Mouse (Mus musculus) hematopoietic stem cell, adult 5-6 weeks (primary cell): ENCODE data around the gene Prickle4. TPM values are rescaled to one million over a fixed set of nuclear protein-coding genes. Genes with fewer than 3 reads are reported as not detected.

Source experiments
- ATAC-seq, 2 experiments: fragments of 125-278 bp in 1 of 2; replicated peaks in 1 of 2; 2 replicates each; pipeline ENCODE4 v1.8.0; 2016 to 2017; ENCODE audit warnings: inconsistent platforms in 2 of 2, mild to moderate bottlenecking in 2 of 2, moderate number of reproducible peaks in 2 of 2, low read depth in 1 of 2, moderate TSS enrichment in 1 of 2; ENCODE audit not compliant: low FRiP score in 2 of 2, poor library complexity in 2 of 2, severe bottlenecking in 2 of 2, insufficient read depth in 1 of 2, low TSS enrichment in 1 of 2
- total RNA-seq: library from RNA; stranded (forward); fragments of 172-1452, 232-1000 nt; gene quantifications from 2 replicates; pipeline ENCODE4 v1.2.3, GENCODE M21; 2017

Prickle4 gene
- total RNA-seq, 1 experiment from 2014 or later, result 3.7 TPM

DNA sequence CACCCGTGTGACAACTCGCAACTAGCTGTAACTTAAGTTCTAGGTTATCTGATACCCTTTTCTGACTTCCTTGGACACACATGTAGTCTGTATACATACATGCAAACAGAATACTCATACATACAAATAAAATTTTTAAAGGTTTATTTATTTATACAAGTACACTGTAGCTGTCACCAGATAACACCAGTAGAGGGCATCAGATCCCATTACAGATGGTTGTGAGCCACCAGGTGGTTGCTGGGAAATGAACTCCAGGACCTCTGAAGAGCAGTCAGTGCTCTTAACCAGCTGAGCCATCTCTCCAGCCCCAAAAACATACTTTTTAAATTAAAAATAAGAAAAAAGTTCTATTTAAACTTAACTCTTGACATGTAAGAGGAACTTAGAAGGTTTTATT is 51.5 kb downstream of the Prickle4 start:
- no peak for ATAC-seq

Other genes starting within 250 kb of the Prickle4 start
- gene Taf8, start 192.4 kb downstream of the Prickle4 start, total RNA-seq, result 55.6 and 73.2 TPM in 2 replicates
- 58.9 and 80.2 TPM in 2 replicates for gene Ccnd3, start 189.7 kb downstream of the Prickle4 start, total RNA-seq
- 6.9 and 12.1 TPM in 2 replicates for gene Bysl, start 83.2 kb downstream of the Prickle4 start, total RNA-seq
- gene Med20, start 83.2 kb downstream of the Prickle4 start, total RNA-seq, result 18.0 and 33.5 TPM in 2 replicates
- gene Gm20517, start 83.1 kb downstream of the Prickle4 start, total RNA-seq, result 3.1 and 7.0 TPM in 2 replicates
- 5.4 and 8.3 TPM in 2 replicates for gene Usp49, start 64.0 kb downstream of the Prickle4 start, total RNA-seq
- gene Tomm6, start 6.3 kb downstream of the Prickle4 start, total RNA-seq, result 23.4 and 49.8 TPM in 2 replicates
- gene Frs3, start 5.7 kb downstream of the Prickle4 start, total RNA-seq, result 1.4 TPM in 2 replicates
- not detected in 2 replicates for gene Gm21981, start 281 bp downstream of the Prickle4 start, total RNA-seq
- gene Pgc, start 32.1 kb upstream of the Prickle4 start, total RNA-seq, result not detected in 2 replicates
- 7.4 and 10.9 TPM in 2 replicates for gene Tfeb, start 42.3 kb upstream of the Prickle4 start, total RNA-seq
- 27.1 and 33.8 TPM in 2 replicates for gene Mdfi, start 140.0 kb upstream of the Prickle4 start, total RNA-seq
- 7.0 and 7.1 TPM in 2 replicates for gene Foxp4, start 229.9 kb upstream of the Prickle4 start, total RNA-seq